Mouse (Mus musculus) induced T-regulatory cell, adult 2 months (primary cell): Measurements from ENCODE around the gene Gas6.

Source experiments
- DNase-seq: peaks from one replicate; pipeline ENCODE4 v3.0.0-alpha.2; 2012; ENCODE audit warnings: low read depth

Gene Gas6

GRCm38 (mm10) chr8:13493858-13494631, at the start of gene Gas6:
Gas6 (minus strand) TSS chr8:13494490.
- peak; percentile 51 for DNase-seq

GRCm38 (mm10) chr8:13541526-13541925, 47.2 kb upstream of the Gas6 start:
- DNase-seq = no peak

GRCm38 (mm10) chr8:13540122-13540521, 45.8 kb upstream of the Gas6 start:
- no peak for DNase-seq

DNA sequence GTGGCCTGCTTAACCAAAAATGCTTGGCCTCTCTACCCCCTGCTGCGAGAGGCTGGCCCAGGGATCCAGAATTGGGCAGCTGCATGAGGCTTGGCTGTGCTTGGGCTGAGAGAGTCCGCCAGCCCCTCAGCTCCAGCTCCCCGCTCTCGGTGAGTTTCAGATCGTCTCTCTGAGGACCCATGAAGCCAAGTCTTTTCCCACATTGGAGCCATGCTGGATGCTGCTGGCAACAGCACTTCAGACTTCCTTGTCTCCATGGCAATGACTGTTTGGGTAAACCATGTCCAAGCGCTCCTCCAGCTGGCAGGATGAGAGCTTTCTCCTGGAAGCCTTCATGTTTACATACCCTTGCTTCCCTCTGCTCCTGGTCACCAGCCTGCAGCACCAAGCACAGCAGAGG, 44.5 kb upstream of the Gas6 start:
- no peak for DNase-seq

DNA sequence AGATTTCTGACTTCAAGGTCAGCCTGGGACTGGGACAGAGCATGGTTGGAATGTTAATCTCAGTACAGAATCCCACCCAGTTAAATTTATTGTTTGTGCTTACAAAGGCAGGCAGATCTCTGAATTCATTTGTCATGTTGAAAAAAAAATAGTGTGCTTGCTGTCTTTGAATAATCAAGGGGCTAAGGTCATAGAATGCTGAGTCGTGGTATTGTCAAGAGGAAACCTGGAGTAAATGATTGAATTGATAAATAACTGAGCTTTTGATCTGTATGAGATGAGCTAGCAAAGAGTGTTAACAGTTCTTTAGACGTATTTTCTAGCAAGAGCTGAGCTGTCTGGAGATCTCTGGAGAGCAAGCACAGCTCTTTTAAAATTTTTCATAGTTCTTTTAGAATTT, 42.8 kb upstream of the Gas6 start:
- no peak for DNase-seq

DNA sequence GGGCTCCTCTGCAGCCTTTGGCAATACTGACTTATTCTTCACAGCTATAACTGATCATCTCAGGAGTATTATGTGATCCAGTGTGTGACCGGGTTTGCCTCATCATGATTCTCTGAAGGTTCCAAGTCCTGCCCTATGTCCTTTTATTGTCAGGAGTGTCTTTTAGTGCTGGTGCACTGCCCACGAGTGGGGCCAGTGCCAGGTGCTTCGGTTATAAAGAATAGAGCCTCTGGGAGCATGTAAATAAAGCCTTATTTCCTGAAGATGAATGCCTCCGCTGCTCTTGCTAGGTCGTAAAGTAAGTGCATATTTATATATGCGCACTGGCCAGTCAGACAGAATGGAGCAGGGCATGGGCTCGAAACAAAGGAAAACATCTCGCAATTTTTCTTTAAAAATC, 38.8 kb upstream of the Gas6 start:
- DNase-seq = no peak

- no peak for DNase-seq
These were observed 37.4 kb upstream of the Gas6 start for GRCm38 (mm10) chr8:13531602-13532171.

GRCm38 (mm10) chr8:13530941-13531340, 36.7 kb upstream of the Gas6 start:
- no peak for DNase-seq

- DNase-seq = no peak
These were observed 36.1 kb upstream of the Gas6 start for GRCm38 (mm10) chr8:13530401-13530800.

DNA sequence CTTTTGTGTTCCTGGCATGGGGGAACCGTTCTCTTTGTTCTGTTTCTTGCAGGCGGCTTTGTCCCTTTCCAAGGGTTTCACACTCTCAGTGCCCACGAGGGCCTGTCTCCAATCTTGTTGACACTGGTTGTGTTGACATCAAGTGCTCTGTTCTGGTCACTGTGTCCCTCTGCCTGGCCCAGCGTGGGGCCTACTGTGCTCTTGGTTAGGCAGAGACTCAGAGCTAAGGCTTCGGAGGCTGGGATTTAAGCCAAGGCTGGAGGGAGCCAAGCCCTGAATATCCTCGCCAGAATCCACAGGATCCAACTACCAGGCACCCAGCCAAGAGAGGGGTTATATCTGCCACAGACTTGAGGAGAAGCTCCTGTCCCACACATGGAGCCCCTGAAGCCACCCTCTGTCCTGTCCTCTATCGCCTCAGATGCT, 35.6 kb upstream of the Gas6 start:
- DNase-seq = no peak

DNA sequence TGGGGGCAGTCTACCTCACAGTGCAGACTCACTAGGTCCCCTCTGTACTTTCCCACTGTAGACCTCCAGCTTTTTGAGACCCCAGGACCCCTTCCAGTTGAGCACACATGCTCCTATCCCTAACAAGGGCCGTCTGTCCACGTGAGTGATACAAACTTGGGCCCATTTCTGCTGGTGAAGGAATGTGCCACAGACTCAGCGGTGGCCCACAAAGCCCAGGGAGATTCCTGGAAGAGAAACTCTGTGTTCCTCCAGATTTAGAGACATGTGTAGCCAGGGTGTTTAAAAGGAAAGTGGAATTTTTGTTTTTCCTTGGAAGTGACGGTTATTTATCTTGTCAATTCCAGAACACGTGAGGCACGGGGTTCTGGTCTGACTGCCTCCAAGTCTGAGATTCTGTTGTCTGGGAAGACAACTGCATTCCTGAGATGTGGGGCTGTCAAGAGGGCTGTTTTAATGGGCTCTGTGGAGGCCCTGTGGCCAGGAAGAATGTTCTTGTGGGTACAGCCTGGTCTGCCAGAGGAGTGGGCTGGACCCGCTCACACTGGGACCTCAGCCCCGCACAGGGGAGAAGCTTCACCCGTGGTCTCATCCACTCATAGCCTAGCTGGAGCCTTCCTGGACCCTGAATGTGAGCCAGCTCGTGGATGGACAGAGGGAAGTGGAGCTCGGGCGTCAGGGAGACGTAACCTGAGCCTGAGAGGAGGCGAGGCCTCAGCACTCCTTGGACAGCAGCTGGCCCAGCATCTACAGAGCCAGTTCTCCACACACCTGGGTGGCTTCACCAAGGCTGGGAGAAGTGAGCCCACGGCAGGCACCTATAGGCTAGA, 34.9 kb upstream of the Gas6 start:
- no peak for DNase-seq

DNA sequence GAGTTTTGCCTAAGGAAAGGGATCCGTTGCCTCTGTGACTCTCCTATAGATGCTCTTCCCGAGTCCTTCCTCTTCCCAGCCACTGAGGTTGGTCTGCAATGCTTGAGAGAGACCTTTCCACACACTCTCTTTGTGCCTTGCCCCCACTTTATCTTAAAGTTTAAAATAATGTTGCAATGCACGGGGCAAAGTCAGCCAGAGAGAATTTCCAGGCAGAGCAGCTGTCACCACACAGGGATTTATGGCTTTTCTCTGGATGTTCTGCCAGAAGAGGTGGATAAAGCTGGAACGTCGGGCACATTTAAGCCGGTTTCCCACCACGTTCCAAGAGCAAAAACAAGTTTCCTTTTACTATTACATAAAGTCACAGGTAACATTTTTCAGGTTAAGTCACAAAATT, 27.1 kb upstream of the Gas6 start:
- no peak for DNase-seq

DNA sequence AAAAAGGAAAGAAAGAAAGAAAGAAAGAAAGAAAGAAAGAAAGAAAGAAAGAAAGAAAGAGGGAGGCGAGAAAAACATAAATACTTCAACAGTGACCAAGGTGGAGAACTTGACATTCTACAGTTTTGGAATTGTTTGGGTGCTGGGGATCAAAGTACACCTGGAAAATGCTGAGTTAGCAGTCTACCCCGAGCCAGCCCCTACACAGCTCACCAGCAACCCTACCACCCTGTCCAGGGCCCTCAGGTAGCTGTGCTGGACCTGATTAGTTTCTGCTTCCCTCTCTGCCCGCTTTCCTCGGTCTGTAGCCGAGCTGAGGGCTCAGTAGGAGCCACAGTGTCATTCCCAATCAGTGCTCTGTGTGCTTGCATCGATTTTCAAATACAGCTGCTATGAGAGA, 26.1 kb upstream of the Gas6 start:
- DNase-seq = no peak

GRCm38 (mm10) chr8:13519503-13519902, 25.2 kb upstream of the Gas6 start:
- no peak for DNase-seq

- no peak for DNase-seq
These were observed 23.0 kb upstream of the Gas6 start for GRCm38 (mm10) chr8:13517284-13517781.

GRCm38 (mm10) chr8:13516728-13517127, 22.4 kb upstream of the Gas6 start:
- DNase-seq = no peak

DNA sequence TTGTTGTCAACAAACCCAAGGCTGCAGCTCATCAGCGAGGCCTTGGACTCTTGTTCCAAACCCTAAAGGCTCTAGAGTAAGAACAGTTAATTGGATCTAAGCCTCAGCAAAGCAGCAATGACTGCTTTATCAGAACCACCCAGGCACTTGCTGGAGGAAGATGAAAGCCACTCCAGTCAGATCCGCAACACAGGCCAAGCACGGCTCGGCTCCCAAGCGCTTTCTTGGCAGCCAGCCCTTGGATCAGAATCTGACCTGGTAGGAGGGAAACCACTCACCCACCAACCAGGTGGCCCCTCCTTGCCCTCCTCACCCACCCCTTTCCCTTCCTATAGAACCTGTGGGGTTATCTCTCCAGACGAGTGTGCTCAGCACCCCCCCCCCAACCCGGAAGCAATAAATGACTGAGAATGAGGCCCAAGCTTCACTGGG, 21.7 kb upstream of the Gas6 start:
- DNase-seq = no peak

DNA sequence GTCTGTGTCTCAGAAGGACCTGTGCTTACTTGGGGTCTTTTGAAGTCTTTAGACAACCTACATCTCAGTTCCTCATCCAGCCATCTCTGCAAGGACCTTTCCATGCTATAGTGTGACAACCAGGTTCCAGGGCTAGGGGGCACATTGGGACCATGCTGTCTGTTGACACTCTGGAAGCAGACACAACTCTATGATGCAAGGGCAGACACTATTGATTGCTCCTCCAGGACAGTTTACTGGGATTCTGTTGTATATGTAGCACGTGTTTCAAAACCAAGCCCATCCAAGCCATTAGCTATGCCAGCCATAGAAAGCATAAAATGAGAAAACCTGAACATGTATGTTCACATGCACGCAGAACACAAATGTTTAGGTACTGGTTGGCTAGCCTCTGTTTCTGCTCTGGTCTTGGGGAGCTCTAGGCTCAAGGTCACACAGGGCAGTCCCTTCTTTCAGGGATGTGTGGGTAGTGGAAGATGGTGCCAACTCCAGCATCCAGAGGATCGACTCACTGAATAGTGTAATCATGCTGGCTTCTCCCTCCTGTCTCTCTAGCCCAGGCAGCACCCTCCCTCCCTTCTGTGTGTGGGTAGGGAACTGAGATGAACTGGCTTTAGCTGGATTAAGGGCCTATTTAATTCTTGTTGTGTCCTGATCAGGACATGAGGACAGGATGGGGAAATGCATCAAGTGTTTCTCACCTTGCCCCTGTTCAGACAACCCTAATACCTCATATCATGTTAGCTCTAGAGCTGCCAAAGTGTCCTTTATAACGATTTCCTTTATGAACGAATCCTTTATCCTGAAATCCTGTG, 19.5 kb upstream of the Gas6 start:
- no peak for DNase-seq

GRCm38 (mm10) chr8:13512677-13513076, 18.4 kb upstream of the Gas6 start:
- no peak for DNase-seq

DNA sequence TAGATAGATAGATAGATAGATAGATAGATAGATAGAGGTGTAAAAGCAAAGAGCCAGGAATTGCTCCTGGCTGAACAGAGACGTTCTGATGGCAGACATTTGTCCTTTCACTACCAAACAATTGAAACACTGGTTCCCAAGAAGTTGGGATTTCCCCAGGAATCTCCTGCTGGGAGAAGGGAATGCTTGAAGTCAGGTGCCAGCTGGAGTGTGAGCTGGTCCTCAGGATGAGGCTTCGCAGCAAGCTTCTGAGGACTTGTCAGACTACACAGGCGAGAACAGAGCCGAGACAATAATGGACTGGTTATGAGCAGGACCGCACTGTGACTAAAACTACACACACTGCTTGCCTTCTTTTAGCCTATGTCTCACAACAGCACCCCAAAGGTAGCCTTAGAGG, 17.7 kb upstream of the Gas6 start:
- no peak for DNase-seq

- DNase-seq = no peak
These were observed 13.1 kb upstream of the Gas6 start for GRCm38 (mm10) chr8:13507284-13507937.
